ENCODE assay signal across 10 mouse cellular contexts in genomic region chr5:138970056-138970490, GRCm38 (mm10). TPM values are rescaled to one million over a fixed set of nuclear protein-coding genes. Genes with fewer than 3 reads are reported as not detected.
DNase-seq lines count a peak whose midpoint lies in the region; ATAC-seq lines count a peak whose summit lies in the region.
"Had no signal": no experiment of that assay in that cellular context is flagged by ENCODE, and none has a peak within 500 bp of the region (broad histone marks: within the 10 kb centered on the region; RNA-seq: fewer than 3 reads in every experiment).

No protein-coding gene starts in this region.

- peaks cover 67% of the 10 kb centered on the region for H3K4me1 ChIP-seq in heart, embryonic 13.5 days
- peaks cover 34% of the 10 kb centered on the region for H3K4me1 ChIP-seq in limb, embryonic 13.5 days
- H3K4me1 ChIP-seq in hindbrain, embryonic 16.5 days (ENCODE audit: control insufficient read depth, insufficient read depth, low read depth, low read length): peaks cover 11% of the 10 kb centered on the region
- H3K4me1 ChIP-seq: liver, embryonic 13.5 days had no signal

- peak overlapping the region; percentile 27 for H3K4me2 ChIP-seq in heart, embryonic 13.5 days
- 0 out of 2 replicates have a peak overlapping the region, but pooled peaks have one; percentile 7 for H3K4me2 ChIP-seq in limb, embryonic 13.5 days (replicated peaks)
- no peak overlapping the region for H3K4me2 ChIP-seq in hindbrain, embryonic 16.5 days (ENCODE audit: low read length)
- H3K4me2 ChIP-seq: liver, embryonic 13.5 days had no signal

- H3K36me3 ChIP-seq in heart, embryonic 13.5 days: peaks cover 2% of the 10 kb centered on the region
- H3K36me3 ChIP-seq in limb, embryonic 13.5 days: no peaks in the 10 kb centered on the region
- no peaks in the 10 kb centered on the region for H3K36me3 ChIP-seq in hindbrain, embryonic 16.5 days (ENCODE audit: control insufficient read depth, insufficient read depth, low read length)
- H3K36me3 ChIP-seq: liver, embryonic 13.5 days had no signal

- peak overlapping the region; percentile 24; the same call in 1 of the 2 replicates for H3K9ac ChIP-seq in heart, embryonic 13.5 days
- H3K9ac ChIP-seq in limb, embryonic 13.5 days: no peak overlapping the region
- H3K9ac ChIP-seq in hindbrain, embryonic 16.5 days (ENCODE audit: low read depth, low read length): no peak overlapping the region
- H3K9ac ChIP-seq: liver, embryonic 13.5 days had no signal

- 26% methylated on average over 7 of the region's 7 CpGs for WGBS in heart, embryonic 13.5 days
- 45% methylated on average over 7 of the region's 7 CpGs for WGBS in limb, embryonic 13.5 days
- 44% methylated on average over 7 of the region's 7 CpGs for WGBS in hindbrain, embryonic 16.5 days

- no peak for ATAC-seq in heart, embryonic 13.5 days (ENCODE audit: extremely low read depth, insufficient number of reproducible peaks, low FRiP score, low TSS enrichment)
- 0 out of 2 replicates have a peak, but pooled peaks have one; percentile 10 for ATAC-seq in limb, embryonic 13.5 days (ENCODE audit: low FRiP score, low read depth)
- ATAC-seq in megakaryocyte-erythroid progenitor cell, adult 5-6 weeks (replicated peaks; ENCODE audit: low FRiP score, low TSS enrichment, poor library complexity, severe bottlenecking): no peak
- ATAC-seq in hindbrain, embryonic 16.5 days: no peak; the same call in 1 of the 2 replicates

- H3K9me3 ChIP-seq in heart, embryonic 13.5 days: no peaks in the 10 kb centered on the region
- H3K9me3 ChIP-seq in limb, embryonic 13.5 days: no peaks in the 10 kb centered on the region
- H3K9me3 ChIP-seq in hindbrain, embryonic 16.5 days (ENCODE audit: control insufficient read depth, low read length): no peaks in the 10 kb centered on the region
- H3K9me3 ChIP-seq: liver, embryonic 13.5 days had no signal

- H3K4me3 ChIP-seq in heart, embryonic 13.5 days: no peak overlapping the region
- no peak overlapping the region for H3K4me3 ChIP-seq in limb, embryonic 13.5 days
- H3K4me3 ChIP-seq in hindbrain, embryonic 16.5 days (ENCODE audit: low read length): no peak overlapping the region
- H3K4me3 ChIP-seq: liver, embryonic 13.5 days had no signal

- no peaks in the 10 kb centered on the region for H3K27me3 ChIP-seq in heart, embryonic 13.5 days (replicated peaks)
- H3K27me3 ChIP-seq in limb, embryonic 13.5 days: no peaks in the 10 kb centered on the region
- H3K27me3 ChIP-seq in hindbrain, embryonic 16.5 days (replicated peaks; ENCODE audit: control insufficient read depth, insufficient read depth, low read length): no peaks in the 10 kb centered on the region; the same call in 1 of the 2 replicates
- H3K27me3 ChIP-seq: liver, embryonic 13.5 days had no signal

- peak overlapping the region; percentile 67 for H3K27ac ChIP-seq in heart, embryonic 13.5 days (replicated peaks)
- peak overlapping the region; percentile 58; the same call in 1 of the 2 replicates for H3K27ac ChIP-seq in limb, embryonic 13.5 days
- no peak overlapping the region for H3K27ac ChIP-seq in hindbrain, embryonic 16.5 days (ENCODE audit: low read depth, low read length)
- H3K27ac ChIP-seq: liver, embryonic 13.5 days had no signal

- DNase-seq in adrenal gland, postnatal 10 days: peak; percentile 65
- DNase-seq in adrenal gland, adult 8-10 months: no peak
- peak; percentile 47 for DNase-seq in 3T3-L1 (ENCODE audit: low read depth, low spot score)
- no peak for DNase-seq in right cerebral cortex, postnatal 4 days
- DNase-seq: liver, embryonic 13.5 days had no signal

RNA-seq across cellular contexts. Expression of gene Pdgfa, which starts 27.1 kb away (rescaled TPM):
- 10 to 100 TPM; 22.0 to 23.3 TPM for total RNA-seq in adrenal gland, postnatal 10 days (2021)
- 10 to 100 TPM; 25.6 to 51.6 (median 36.7) TPM for total RNA-seq in adrenal gland, adult 8-10 months (2022)
- polyA plus RNA-seq in heart, embryonic 13.5 days (2015; fragmentation: Nextera tagmentation; extraction: Ambion mirVana): 39.8 and 42.1 TPM in 2 replicates
- polyA plus RNA-seq in limb, embryonic 13.5 days (2015; fragmentation: Nextera tagmentation; extraction: Ambion mirVana): 47.4 and 52.1 TPM in 2 replicates
- total RNA-seq in megakaryocyte-erythroid progenitor cell, adult 5-6 weeks (2014; fragmentation: Nextera tagmentation): not detected in 2 replicates
- total RNA-seq in megakaryocyte-erythroid progenitor cell, adult 5-6 weeks (2017): 1.5 TPM in 1 of 2 replicates, not detected in the other
- 26.2 and 33.4 TPM in 2 replicates for polyA plus RNA-seq in hindbrain, embryonic 16.5 days (2015; fragmentation: Nextera tagmentation; extraction: Ambion mirVana)
- total RNA-seq: neutrophil, adult 5-6 weeks had no signal

Comparison
In these comparisons a context has a peak if more than half of its experiments do, and no peak if none do; other contexts are left out.
1. DNase-seq: peak in adrenal gland, postnatal 10 days (single experiment) and 3T3-L1 (single experiment); none in adrenal gland, adult 8-10 months (single experiment) and right cerebral cortex, postnatal 4 days (single experiment).
2. RNA of gene Pdgfa, which starts 27.1 kb away (total RNA-seq): 25.6 to 51.6 TPM in adrenal gland, adult 8-10 months and 22.0 to 23.3 TPM in adrenal gland, postnatal 10 days; 1.5 TPM in megakaryocyte-erythroid progenitor cell, adult 5-6 weeks; every median in the first group is over 4 times any median in the second.